Mouse (Mus musculus) kidney, adult 2 months (tissue): ENCODE measurements at regions not wholly inside any gene's neighbourhood (a gene's known extent, or its start where the extent isn't known, plus 50 kb on each side); places are given as distances from the start of the nearest gene placed in this dataset.
"Not testable (repeated sequence)": the region's sequence is repeated elsewhere in the genome, so short reads cannot be mapped to it uniquely, and the experiment has no call there.

Experiments used
- DNase-seq: peaks from one replicate; pipeline ENCODE4 v3.0.0; 2021
- H3K27ac ChIP-seq: fragments of 200-500 bp; 2 replicates; pipeline ENCODE4 v1.5.1; 2012; ENCODE audit warnings: low read depth, low read length, control low read depth, inconsistent platforms; ENCODE audit not compliant: insufficient read depth
- H3K27me3 ChIP-seq: fragments of 200-500 bp; replicated peaks from 2 replicates; pipeline ENCODE4 v1.6.1; 2012; ENCODE audit warnings: mild to moderate bottlenecking, moderate library complexity, low read length, inconsistent platforms; ENCODE audit not compliant: control insufficient read depth, insufficient read depth
- H3K36me3 ChIP-seq: fragments of 200-500 bp; 2 replicates; pipeline ENCODE4 v1.6.1; 2012; ENCODE audit warnings: mild to moderate bottlenecking, moderate library complexity, low read length, inconsistent platforms; ENCODE audit not compliant: control insufficient read depth, insufficient read depth
- H3K4me1 ChIP-seq: fragments of 200-500 bp; 2 replicates; pipeline ENCODE4 v1.6.1; 2011; ENCODE audit warnings: low read length; ENCODE audit not compliant: control insufficient read depth, insufficient read depth
- H3K4me3 ChIP-seq: fragments of 200-500 bp; 2 replicates; pipeline ENCODE4 v1.5.1; 2011; ENCODE audit warnings: mild to moderate bottlenecking, low read depth, low read length, control low read depth; ENCODE audit not compliant: insufficient read depth
- CTCF ChIP-seq: fragments of 200-500 bp; conservative IDR thresholded peaks from 2 replicates; pipeline ENCODE4 v1.5.1; 2011; ENCODE audit warnings: low read depth, mild to moderate bottlenecking, control low read depth, low read length, moderate library complexity, mixed read lengths; ENCODE audit not compliant: insufficient read depth, insufficient read length
- POLR2A ChIP-seq: fragments of 200-500 bp; IDR thresholded peaks from one replicate; pipeline ENCODE4 v1.6.1; 2011; ENCODE audit warnings: low read depth, low read length, control low read depth
- WGBS: fragments of 180-500 bp; shearing (Covaris S2); methylation state at CpG from one replicate; pipeline ENCODE4 v1.1.7; 2018; 5-methylcytosine and 5-hydroxymethylcytosine counted together

DNA sequence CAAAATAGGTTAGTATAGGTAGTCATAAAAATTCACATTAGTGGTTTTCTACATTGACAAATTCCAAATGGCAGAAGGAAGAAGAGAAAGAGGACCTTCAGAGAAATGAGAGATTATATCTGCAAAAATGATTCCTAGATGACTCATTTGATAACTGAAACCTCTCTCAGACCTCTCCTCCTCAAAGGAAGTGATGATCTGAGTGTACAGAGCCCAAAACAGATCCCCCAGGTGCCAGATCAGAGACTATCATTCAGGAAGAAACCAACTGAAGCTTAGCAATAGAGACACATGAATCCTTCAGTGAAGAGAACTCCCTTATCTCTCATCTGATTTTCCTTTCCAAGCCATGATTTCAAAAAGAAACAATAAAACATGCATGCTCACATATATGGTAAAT is 234.0 kb upstream of the Intu start:
- TF ChIP-seq CTCF: no peak
- no peak for TF ChIP-seq POLR2A
- H3K27ac ChIP-seq: no peak overlapping the region
- H3K4me3 ChIP-seq: no peak overlapping the region
- H3K4me1 ChIP-seq: no peaks in the 10 kb centered on the region
- no peaks in the 10 kb centered on the region; the same call in 1 of the 2 replicates for H3K27me3 ChIP-seq
- DNase-seq: no peak
- H3K36me3 ChIP-seq: no peaks in the 10 kb centered on the region

DNA sequence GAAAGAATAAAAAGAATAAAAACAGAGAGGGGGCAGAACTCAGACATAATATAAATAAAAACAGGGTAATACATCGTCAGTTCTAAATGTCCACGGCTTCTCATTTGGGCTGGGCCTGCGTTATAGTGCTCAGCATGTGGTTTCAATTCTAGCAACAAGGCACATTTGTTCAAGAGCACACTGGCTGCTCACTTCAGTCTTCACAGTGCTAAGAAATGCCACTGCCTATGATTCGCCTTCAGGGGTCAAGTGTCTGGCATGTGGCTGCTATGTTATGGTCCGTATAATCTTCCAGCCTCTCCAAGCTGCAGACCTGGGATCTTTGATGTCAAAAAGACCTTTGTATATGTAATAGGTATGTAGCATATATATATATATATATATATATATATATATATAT is 210.8 kb upstream of the Intu start:
- H3K27me3 ChIP-seq: no peaks in the 10 kb centered on the region
- WGBS: 82% methylated on average over 5 of the region's 5 CpGs
- DNase-seq: no peak
- H3K4me1 ChIP-seq: no peaks in the 10 kb centered on the region
- no peak overlapping the region for H3K27ac ChIP-seq
- no peaks in the 10 kb centered on the region for H3K36me3 ChIP-seq
- H3K4me3 ChIP-seq: no peak overlapping the region
- TF ChIP-seq POLR2A: no peak
- TF ChIP-seq CTCF: no peak

DNA sequence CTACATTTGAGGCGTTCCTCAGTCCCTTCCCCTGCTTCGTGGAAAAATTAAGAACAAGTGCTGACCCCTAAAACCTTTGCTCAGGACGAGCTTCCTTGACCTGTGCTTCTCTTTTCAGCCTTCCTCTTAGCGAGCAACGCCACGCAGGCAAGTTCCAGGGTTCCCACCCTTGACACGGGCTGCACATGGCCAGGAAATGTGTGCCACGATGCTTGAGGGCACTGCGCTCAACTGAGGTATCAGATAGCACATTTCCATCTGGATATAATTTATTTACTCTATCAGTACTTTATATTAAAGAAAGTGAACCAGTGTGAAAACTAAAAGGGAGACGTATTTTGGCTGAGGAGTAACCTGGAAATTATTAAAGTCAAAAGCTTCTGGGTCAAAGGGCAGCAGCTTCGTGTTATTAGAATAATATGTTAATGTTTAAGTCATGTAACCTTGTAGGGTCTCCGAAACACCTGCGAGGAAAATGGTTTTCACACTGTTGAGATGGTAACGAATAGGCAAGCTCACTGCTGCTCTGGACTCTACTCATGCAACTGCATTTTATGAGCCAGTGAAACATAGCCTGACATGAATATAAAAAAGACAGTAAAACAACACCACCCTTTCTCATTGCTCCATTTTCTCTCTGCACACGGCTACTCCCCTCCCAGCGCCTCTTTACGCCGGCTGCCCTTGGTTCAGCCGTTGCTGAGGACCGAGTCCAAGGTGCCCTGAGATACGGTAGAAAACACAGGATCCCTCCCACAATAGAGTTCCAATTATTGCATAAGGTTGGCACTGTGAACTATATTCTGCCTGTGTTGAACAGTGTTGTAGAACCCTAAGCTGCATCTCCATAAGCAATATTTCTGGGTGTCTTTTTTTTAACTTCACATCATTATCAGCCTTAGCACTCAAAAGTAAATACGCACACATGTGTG is 204.9 kb upstream of the Intu start:
- DNase-seq: peak; percentile 61
- Histone ChIP-seq H3K27me3 (no peaks in the 10 kb centered on the region), H3K4me3 (no peak overlapping the region), H3K4me1 (no peaks in the 10 kb centered on the region), H3K36me3 (no peaks in the 10 kb centered on the region), H3K27ac (no peak overlapping the region)
- no peak for TF ChIP-seq CTCF
- TF ChIP-seq POLR2A: no peak
- 39% methylated on average over 22 of the region's 22 CpGs for WGBS

DNA sequence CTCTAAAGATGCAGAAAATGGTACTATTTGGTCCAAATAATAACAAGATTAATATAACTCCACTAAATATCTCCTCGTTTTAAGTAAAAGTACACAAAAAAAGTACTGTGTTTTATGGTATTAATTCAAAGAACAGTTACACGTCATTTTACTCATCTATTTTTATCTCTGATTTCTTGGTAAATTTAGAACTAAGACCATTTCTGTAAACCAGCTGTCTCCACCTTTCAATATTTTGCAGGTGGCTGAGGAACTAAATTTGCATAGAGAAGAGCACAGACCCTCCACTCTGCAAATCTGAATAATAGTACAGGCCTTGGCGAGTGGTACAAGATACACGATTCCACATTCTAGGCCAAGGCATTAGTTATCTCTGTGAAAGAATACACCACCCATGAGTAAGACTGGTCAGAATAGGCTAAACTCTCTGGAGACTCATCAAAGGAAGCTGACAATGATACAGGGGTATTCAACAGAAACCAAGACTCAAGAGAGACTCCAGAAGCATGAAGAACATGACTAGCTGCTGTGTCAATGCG is 191.5 kb upstream of the Intu start:
- H3K4me3 ChIP-seq: no peak overlapping the region
- no peaks in the 10 kb centered on the region for H3K36me3 ChIP-seq
- H3K27me3 ChIP-seq: no peaks in the 10 kb centered on the region
- WGBS: 91% methylated on average over 5 of the region's 5 CpGs
- no peak for DNase-seq
- TF ChIP-seq POLR2A (no peak), CTCF (no peak)
- no peak overlapping the region for H3K27ac ChIP-seq
- H3K4me1 ChIP-seq: no peaks in the 10 kb centered on the region

DNA sequence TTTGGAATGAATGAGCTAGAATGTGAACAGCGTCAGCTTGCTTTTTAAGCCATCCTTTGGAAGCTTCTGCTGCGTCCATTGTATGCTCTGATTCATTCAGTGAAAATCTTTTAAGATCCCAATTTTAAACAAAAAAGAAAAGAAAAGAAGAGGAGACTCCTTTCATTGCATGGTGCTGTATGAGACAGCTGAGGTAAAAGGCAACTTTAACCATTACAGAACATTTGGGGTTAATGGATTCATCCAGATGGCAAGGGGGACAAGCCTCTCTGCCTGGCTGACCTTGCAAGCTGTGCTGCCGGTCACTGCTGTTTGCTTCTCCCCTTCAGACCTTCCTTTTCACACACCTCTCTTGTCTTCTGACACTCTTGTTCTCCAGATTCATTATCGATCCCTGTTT is 176.0 kb upstream of the Intu start:
- TF ChIP-seq CTCF (no peak), POLR2A (no peak)
- no peak overlapping the region for H3K4me3 ChIP-seq
- no peak for DNase-seq
- H3K4me1 ChIP-seq: no peaks in the 10 kb centered on the region
- H3K27me3 ChIP-seq: no peaks in the 10 kb centered on the region
- no peak overlapping the region for H3K27ac ChIP-seq
- no peaks in the 10 kb centered on the region for H3K36me3 ChIP-seq
- 66% methylated on average over 4 of the region's 4 CpGs for WGBS

DNA sequence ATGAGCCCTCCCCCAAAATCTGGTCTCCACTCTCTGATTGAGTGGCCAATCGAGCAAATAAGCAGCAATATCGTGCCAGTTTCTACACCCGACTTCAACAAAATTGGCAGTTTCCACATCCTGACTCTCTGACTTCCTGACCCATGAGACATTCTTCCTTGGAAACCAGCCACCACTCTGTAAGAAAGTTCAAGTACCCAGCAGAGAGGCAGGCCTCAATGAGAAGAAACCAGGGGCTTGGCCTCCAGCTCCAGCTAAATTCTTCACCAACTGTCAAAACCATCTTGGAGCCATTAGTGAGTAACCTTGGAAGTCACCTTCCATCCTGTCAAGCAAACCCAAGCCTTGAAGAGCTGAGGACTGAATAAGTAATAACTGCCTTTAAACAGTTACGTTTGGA is 162.7 kb upstream of the Intu start:
- no peak for TF ChIP-seq POLR2A
- TF ChIP-seq CTCF: no peak
- Histone ChIP-seq H3K36me3 (no peaks in the 10 kb centered on the region), H3K27ac (no peak overlapping the region), H3K4me1 (no peaks in the 10 kb centered on the region), H3K27me3 (no peaks in the 10 kb centered on the region), H3K4me3 (no peak overlapping the region)
- 72% methylated on average over 4 of the region's 4 CpGs for WGBS
- DNase-seq: peak; percentile 8

DNA sequence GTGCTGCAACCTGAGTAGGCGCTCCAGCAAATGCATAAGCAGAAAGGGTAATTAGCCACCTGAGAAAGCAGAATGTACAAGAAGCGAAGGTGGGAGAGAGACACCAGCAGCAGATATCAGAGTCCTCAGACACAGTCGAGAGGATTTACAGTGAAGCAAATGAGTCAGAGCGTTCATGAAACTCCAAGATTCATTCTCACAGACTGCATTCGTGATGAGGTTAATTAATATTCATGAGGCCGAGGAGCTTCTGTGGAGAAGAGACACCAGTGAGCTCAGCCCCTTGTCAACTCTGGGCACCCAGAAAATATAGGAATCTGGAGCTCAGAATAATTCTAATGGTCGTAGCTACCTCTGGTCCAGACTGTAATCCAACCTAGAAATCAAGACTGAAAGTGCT is 159.7 kb upstream of the Intu start:
- 34% methylated on average over 7 of the region's 7 CpGs for WGBS
- TF ChIP-seq POLR2A: no peak
- no peak for TF ChIP-seq CTCF
- Histone ChIP-seq H3K27me3 (no peaks in the 10 kb centered on the region), H3K27ac (no peak overlapping the region), H3K4me3 (no peak overlapping the region), H3K4me1 (no peaks in the 10 kb centered on the region), H3K36me3 (no peaks in the 10 kb centered on the region)
- DNase-seq: no peak

DNA sequence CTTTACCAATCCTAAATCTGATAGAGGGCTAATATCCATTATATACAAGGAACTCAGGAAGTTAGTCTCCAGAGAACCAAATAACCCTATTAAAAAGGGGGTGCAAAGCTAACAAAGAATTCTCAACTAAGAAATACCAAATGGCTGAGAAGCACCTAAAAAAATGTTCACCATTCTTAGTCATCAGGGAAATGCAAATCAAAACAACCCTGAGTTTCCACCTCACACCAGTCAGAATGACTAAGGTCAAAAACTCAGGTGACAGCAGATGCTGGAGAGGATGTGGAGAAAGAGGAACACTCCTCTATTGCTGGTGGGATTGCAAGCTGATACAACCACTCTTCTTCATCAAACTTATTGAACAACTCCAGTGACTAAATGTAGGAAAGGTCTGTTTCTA is 154.9 kb upstream of the Intu start:
- H3K36me3 ChIP-seq, H3K4me1 ChIP-seq, H3K4me3 ChIP-seq, H3K27ac ChIP-seq, H3K27me3 ChIP-seq, DNase-seq: not testable (repeated sequence)
